Comparison of ENCODE assay signal across 14 mouse cellular contexts in the genomic region with DNA sequence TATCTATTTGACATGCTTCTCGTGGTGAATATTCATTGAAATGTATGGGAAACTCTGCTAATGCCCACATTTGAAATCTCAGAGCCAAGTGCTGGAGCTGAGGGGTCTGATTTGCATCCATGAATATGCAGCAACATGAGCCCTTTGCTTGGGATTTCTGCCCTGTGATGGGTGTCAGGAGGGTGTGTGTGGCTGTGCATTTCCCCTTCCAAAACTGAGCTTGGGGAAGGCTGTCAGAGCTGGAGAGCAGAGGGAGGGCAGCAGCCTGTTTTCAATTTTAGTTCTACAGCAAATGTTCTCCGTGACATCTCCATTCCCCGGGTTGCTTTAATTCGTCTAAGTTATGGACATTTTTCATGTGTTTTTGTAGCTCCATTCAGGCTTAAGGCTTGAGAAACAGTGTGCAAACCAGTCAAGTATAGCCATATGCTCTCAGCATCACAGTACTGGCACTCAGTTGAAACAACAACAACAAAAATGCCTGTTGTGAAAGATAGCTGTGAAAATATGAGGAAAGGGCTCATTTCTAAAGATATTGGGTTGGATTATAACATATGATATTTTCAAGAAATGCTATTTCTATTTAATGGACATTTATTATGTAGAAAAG.
"Had no signal": no experiment of that assay in that cellular context is flagged by ENCODE, and none has a peak within 500 bp of the region (broad histone marks: within the 10 kb centered on the region; RNA-seq: fewer than 3 reads in every experiment).

No protein-coding gene starts in this region.

- H3K9me3 ChIP-seq: limb, embryonic 13.5 days; neural tube, embryonic 13.5 days; stomach, embryonic 15.5 days had no signal

- H3K4me2 ChIP-seq: limb, embryonic 13.5 days; neural tube, embryonic 13.5 days; stomach, embryonic 15.5 days had no signal

- H3K27ac ChIP-seq: kidney, postnatal 0 days; limb, embryonic 13.5 days; liver, embryonic 14.5 days; neural tube, embryonic 13.5 days; stomach, embryonic 15.5 days had no signal

- H3K27me3 ChIP-seq: limb, embryonic 13.5 days; neural tube, embryonic 13.5 days; stomach, embryonic 15.5 days had no signal

- H3K4me1 ChIP-seq: neural tube, embryonic 13.5 days; stomach, embryonic 15.5 days had no signal

- H3K9ac ChIP-seq: limb, embryonic 13.5 days; liver, embryonic 14.5 days; neural tube, embryonic 13.5 days; stomach, embryonic 15.5 days had no signal

- H3K36me3 ChIP-seq: limb, embryonic 13.5 days; neural tube, embryonic 13.5 days; stomach, embryonic 15.5 days had no signal

- H3K4me3 ChIP-seq: limb, embryonic 13.5 days; neural tube, embryonic 13.5 days; stomach, embryonic 15.5 days had no signal

- DNase-seq: kidney, adult 9 months; kidney, postnatal 36 days; layer of hippocampus, adult 9-11 months; layer of hippocampus, postnatal 36 days; lung, adult 18-20 months; retina, postnatal 1 day; right cerebral cortex, postnatal 4 days; thymus, adult 2 months; thymus, postnatal 36 days had no signal
